Mouse (Mus musculus): ENCODE results near the gene AL732309.1.

The AL732309.1 gene

DNA sequence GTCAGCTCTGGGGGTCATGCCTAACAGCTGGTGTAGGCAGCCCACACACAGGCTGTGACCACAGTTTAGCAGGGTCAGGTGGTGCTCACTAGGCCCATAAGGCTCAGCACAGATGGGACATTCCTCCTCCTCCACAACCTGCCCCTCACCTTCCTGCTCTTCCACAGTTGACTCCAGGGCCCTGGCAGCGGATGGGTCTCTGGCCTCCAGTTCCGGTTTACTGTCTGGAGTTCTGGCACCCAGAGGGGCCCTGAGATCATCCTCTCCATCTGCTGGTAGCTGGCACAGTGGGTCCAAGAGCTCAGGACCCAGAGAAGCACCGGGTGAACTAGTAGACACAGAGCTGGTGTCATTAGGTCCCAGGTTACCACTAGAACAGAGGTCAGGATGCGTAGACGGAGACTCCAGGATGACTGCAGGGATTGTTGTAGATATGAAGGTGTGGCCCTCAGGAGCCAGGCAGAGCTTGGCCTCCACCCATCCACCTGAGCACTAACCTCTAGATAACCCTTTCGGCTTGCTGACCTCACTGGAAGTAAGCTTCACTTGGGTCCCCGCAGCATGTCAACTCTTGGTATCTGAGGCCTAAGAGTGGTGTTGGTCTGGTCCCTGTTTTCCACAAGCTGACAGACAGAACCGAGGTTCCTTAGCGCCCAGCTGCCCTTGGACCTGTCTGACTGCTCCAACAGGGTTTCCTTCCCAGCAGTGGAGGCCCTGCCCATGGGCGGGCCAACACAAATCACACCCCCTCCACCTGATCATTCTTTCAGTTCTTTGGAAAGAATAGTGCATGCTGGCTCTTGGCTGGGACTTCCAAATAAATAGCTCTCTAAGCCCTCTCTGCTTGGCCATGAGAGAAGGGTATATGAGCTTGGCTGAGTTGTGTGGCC lies at the start of gene AL732309.1:
Gene AL732309.1, minus strand, starts transcription at position 681 of the 890 bp plus-strand sequence.
- peaks cover 12% of the 10 kb centered on the region for H3K27me3 ChIP-seq (ENCODE audit: insufficient read depth, low read length)
- no peak within 1 kb of the TSS; the same call in 1 of the 2 replicates for H3K4me3 ChIP-seq (replicated peaks; ENCODE audit: low read length)
- peaks cover 78% of the 10 kb centered on the region for H3K4me1 ChIP-seq (replicated peaks; ENCODE audit: low read depth, low read length)
- peaks cover 77% of the 10 kb centered on the region for H3K36me3 ChIP-seq (ENCODE audit: insufficient read depth, low read length)
- H3K9me3 ChIP-seq (ENCODE audit: low read length): no peaks in the 10 kb centered on the region
- TF ChIP-seq POU5F1 (IDR thresholded peaks at IDR 0.05; ENCODE audit: borderline replicate concordance, low read length): no peak
- no peak for TF ChIP-seq CTCF (conservative IDR thresholded peaks at IDR 0.05; ENCODE audit: low read length)
- no peak for TF ChIP-seq NANOG (IDR thresholded peaks at IDR 0.05; ENCODE audit: borderline replicate concordance, low read length)

GRCm38 (mm10) chr2:25293706-25294105 lies 47.0 kb upstream of the AL732309.1 start:
- H3K4me1 ChIP-seq (replicated peaks; ENCODE audit: low read depth, low read length): peaks cover 80% of the 10 kb centered on the region
- H3K9me3 ChIP-seq (ENCODE audit: low read length): no peaks in the 10 kb centered on the region
- no peak for TF ChIP-seq CTCF (conservative IDR thresholded peaks at IDR 0.05; ENCODE audit: low read length)
- no peak for TF ChIP-seq NANOG (IDR thresholded peaks at IDR 0.05; ENCODE audit: borderline replicate concordance, low read length)
- TF ChIP-seq POU5F1 (IDR thresholded peaks at IDR 0.05; ENCODE audit: borderline replicate concordance, low read length): no peak
- peaks cover 52% of the 10 kb centered on the region for H3K36me3 ChIP-seq (ENCODE audit: insufficient read depth, low read length)
- H3K27me3 ChIP-seq (ENCODE audit: insufficient read depth, low read length): peaks cover 70% of the 10 kb centered on the region
- no peak overlapping the region for H3K4me3 ChIP-seq (replicated peaks; ENCODE audit: low read length)

DNA sequence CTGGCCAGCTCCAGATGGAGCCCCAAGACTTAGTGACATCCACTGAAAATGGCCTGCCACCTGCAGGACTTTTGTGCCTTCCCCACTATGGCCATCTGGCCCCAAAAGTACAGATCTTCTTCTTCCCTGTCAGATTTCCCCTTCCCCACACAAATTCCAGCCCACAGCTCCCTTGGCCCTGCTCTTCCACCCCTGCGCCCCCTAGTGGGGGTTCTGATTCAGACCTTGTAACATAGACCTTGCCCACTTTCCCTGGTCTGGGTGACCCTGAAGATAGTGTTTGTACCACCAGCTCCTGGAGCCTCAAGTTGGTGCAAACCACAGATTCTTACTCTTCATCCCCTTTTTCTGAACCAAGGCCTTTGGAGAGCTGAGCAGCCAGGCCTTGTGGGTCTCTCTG lies 46.2 kb upstream of the AL732309.1 start:
- Histone ChIP-seq H3K4me3 (replicated peaks; ENCODE audit: low read length) (peak overlapping the region; percentile 78), H3K4me1 (replicated peaks; ENCODE audit: low read depth, low read length) (peaks cover 80% of the 10 kb centered on the region), H3K27me3 (ENCODE audit: insufficient read depth, low read length) (peaks cover 78% of the 10 kb centered on the region), H3K36me3 (ENCODE audit: insufficient read depth, low read length) (peaks cover 44% of the 10 kb centered on the region), H3K9me3 (ENCODE audit: low read length) (no peaks in the 10 kb centered on the region)
- TF ChIP-seq CTCF (conservative IDR thresholded peaks at IDR 0.05; ENCODE audit: low read length) (peak; percentile 86), NANOG (IDR thresholded peaks at IDR 0.05; ENCODE audit: borderline replicate concordance, low read length) (no peak), POU5F1 (IDR thresholded peaks at IDR 0.05; ENCODE audit: borderline replicate concordance, low read length) (no peak)

- no peak for TF ChIP-seq NANOG (IDR thresholded peaks at IDR 0.05; ENCODE audit: borderline replicate concordance, low read length)
- no peak for TF ChIP-seq CTCF (conservative IDR thresholded peaks at IDR 0.05; ENCODE audit: low read length)
- TF ChIP-seq POU5F1 (IDR thresholded peaks at IDR 0.05; ENCODE audit: borderline replicate concordance, low read length): no peak
- Histone ChIP-seq H3K36me3 (ENCODE audit: insufficient read depth, low read length) (peaks cover 36% of the 10 kb centered on the region), H3K4me3 (replicated peaks; ENCODE audit: low read length) (peak overlapping the region; percentile 78), H3K4me1 (replicated peaks; ENCODE audit: low read depth, low read length) (peaks cover 82% of the 10 kb centered on the region), H3K27me3 (ENCODE audit: insufficient read depth, low read length) (peaks cover 81% of the 10 kb centered on the region), H3K9me3 (ENCODE audit: low read length) (no peaks in the 10 kb centered on the region)
Observed at GRCm38 (mm10) chr2:25292054-25292544, 45.4 kb upstream of the AL732309.1 start.

GRCm38 (mm10) chr2:25291184-25292053 lies 44.8 kb upstream of the AL732309.1 start:
- Histone ChIP-seq H3K36me3 (ENCODE audit: insufficient read depth, low read length) (peaks cover 30% of the 10 kb centered on the region), H3K27me3 (ENCODE audit: insufficient read depth, low read length) (peaks cover 83% of the 10 kb centered on the region), H3K4me1 (replicated peaks; ENCODE audit: low read depth, low read length) (peaks cover 82% of the 10 kb centered on the region), H3K9me3 (ENCODE audit: low read length) (no peaks in the 10 kb centered on the region), H3K4me3 (replicated peaks; ENCODE audit: low read length) (peak overlapping the region; percentile 78)
- TF ChIP-seq POU5F1 (IDR thresholded peaks at IDR 0.05; ENCODE audit: borderline replicate concordance, low read length) (no peak), CTCF (conservative IDR thresholded peaks at IDR 0.05; ENCODE audit: low read length) (no peak), NANOG (IDR thresholded peaks at IDR 0.05; ENCODE audit: borderline replicate concordance, low read length) (no peak)

GRCm38 (mm10) chr2:25290816-25291130 lies 44.1 kb upstream of the AL732309.1 start:
- no peaks in the 10 kb centered on the region for H3K9me3 ChIP-seq (ENCODE audit: low read length)
- H3K4me3 ChIP-seq (replicated peaks; ENCODE audit: low read length): peak overlapping the region; percentile 78
- TF ChIP-seq POU5F1 (IDR thresholded peaks at IDR 0.05; ENCODE audit: borderline replicate concordance, low read length): no peak
- no peak for TF ChIP-seq NANOG (IDR thresholded peaks at IDR 0.05; ENCODE audit: borderline replicate concordance, low read length)
- TF ChIP-seq CTCF (conservative IDR thresholded peaks at IDR 0.05; ENCODE audit: low read length): no peak
- peaks cover 82% of the 10 kb centered on the region for H3K4me1 ChIP-seq (replicated peaks; ENCODE audit: low read depth, low read length)
- H3K36me3 ChIP-seq (ENCODE audit: insufficient read depth, low read length): peaks cover 27% of the 10 kb centered on the region
- H3K27me3 ChIP-seq (ENCODE audit: insufficient read depth, low read length): peaks cover 79% of the 10 kb centered on the region

DNA sequence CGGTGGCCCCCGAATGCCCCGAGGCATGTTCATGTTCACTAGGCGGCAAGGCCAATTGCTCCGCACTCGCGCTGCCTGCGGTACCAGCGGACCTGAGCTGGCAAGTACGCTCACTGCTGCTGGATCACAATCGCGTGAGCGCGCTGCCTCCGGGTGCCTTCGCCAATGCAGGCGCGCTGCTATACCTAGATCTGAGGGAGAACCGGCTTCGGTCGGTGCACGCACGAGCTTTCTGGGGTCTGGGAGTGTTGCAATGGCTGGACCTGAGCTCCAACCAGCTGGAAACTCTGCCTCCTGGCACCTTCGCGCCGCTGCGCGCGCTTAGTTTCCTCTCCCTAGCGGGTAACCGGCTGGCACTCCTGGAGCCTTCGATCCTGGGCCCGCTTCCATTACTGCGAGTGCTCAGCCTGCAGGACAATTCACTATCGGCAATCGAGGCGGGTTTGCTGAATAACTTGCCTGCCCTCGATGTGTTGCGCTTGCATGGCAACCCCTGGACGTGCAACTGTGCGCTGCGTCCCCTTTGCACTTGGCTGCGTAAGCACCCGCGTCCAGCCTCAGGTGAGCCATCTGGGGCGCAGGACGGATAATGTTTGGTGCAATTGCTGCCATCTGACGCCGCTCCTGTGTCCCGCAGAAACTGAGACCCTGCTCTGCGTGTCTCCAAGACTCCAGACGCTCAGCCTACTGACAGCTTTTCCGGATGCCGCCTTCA lies 43.6 kb upstream of the AL732309.1 start:
- H3K4me3 ChIP-seq (replicated peaks; ENCODE audit: low read length): peak overlapping the region; percentile 78
- peaks cover 74% of the 10 kb centered on the region for H3K27me3 ChIP-seq (ENCODE audit: insufficient read depth, low read length)
- peaks cover 82% of the 10 kb centered on the region for H3K4me1 ChIP-seq (replicated peaks; ENCODE audit: low read depth, low read length)
- peaks cover 27% of the 10 kb centered on the region for H3K36me3 ChIP-seq (ENCODE audit: insufficient read depth, low read length)
- no peaks in the 10 kb centered on the region for H3K9me3 ChIP-seq (ENCODE audit: low read length)
- TF ChIP-seq POU5F1 (IDR thresholded peaks at IDR 0.05; ENCODE audit: borderline replicate concordance, low read length): no peak
- TF ChIP-seq NANOG (IDR thresholded peaks at IDR 0.05; ENCODE audit: borderline replicate concordance, low read length): no peak
- TF ChIP-seq CTCF (conservative IDR thresholded peaks at IDR 0.05; ENCODE audit: low read length): no peak
